Mouse (Mus musculus): ENCODE measurements around the gene 0610012G03Rik.

GRCm38 (mm10) chr16:31924368-31924767 is 23.9 kb downstream of the 0610012G03Rik start:
- TF ChIP-seq GATA2 (IDR thresholded peaks at IDR 0.05; ENCODE audit: borderline replicate concordance, low read depth, low read length) (no peak), POLR2AphosphoS5 (IDR thresholded peaks at IDR 0.05; ENCODE audit: insufficient replicate concordance, low read depth, low read length) (no peak), CTCF (IDR thresholded peaks at IDR 0.05; ENCODE audit: low read depth, low read length) (no peak), TAL1 (conservative IDR thresholded peaks at IDR 0.05; ENCODE audit: low read depth, low read length) (no peak), GATA1 (IDR thresholded peaks at IDR 0.05; ENCODE audit: borderline replicate concordance, low read length) (no peak)

Measured in G1E (cell line).